Mouse (Mus musculus) lung, adult 2 months (tissue): ENCODE results near the gene Sept5.

ENCODE experiments used
- CTCF ChIP-seq: fragments of 200-500 bp; IDR thresholded peaks from 2 replicates; pipeline ENCODE4 v1.5.1; 2011; ENCODE audit warnings: mild to moderate bottlenecking, low read length, control low read depth; ENCODE audit not compliant: insufficient read depth
- POLR2A ChIP-seq: fragments of 200-500 bp; IDR thresholded peaks from 2 replicates; pipeline ENCODE4 v1.6.1; 2011; ENCODE audit warnings: low read depth, mild to moderate bottlenecking, control low read depth, low read length, borderline replicate concordance; ENCODE audit errors: extremely low read depth

DNA sequence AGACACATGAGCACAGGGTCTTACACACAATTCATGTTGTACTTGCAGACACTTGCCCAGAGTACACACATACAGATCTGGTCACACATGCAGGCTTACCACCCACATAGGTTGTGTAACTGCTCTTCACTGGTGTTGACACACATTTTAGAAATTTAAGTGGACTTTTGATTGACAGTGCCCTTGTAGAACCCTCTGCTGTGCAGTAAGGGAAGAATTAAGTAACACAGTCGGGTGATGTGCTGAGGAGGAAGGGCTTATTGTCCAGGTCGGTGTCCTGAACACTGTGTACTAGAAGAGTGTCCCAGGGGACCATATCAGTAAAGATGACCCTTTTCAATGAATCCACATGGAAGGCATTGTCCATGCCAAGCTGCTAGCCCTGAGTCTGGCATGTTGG is 35.8 kb downstream of the Sept5 start:
- TF ChIP-seq CTCF: no peak
- no peak for TF ChIP-seq POLR2A
